ENCODE assay signal across 19 mouse cellular contexts in genomic region chr13:119268301-119268675, GRCm38 (mm10).
DNase-seq lines count a peak whose midpoint lies in the region; ATAC-seq and TF ChIP-seq lines count a peak whose summit lies in the region.
"Had no signal": no experiment of that assay in that cellular context is flagged by ENCODE, and none has a peak within 500 bp of the region (broad histone marks: within the 10 kb centered on the region; RNA-seq: fewer than 3 reads in every experiment).

No protein-coding gene starts in this region.

- H3K27ac ChIP-seq in neural tube, embryonic 15.5 days (replicated peaks), result no peak overlapping the region
- H3K27ac ChIP-seq in intestine, postnatal 0 days (ENCODE audit: low read depth, low read length), result no peak overlapping the region
- H3K27ac ChIP-seq in stomach, embryonic 15.5 days, result peak overlapping the region; percentile 46; the same call in 1 of the 2 replicates
- H3K27ac ChIP-seq: left cerebral cortex, adult 2 months; liver, embryonic 14.5 days; neural tube, embryonic 12.5 days had no signal

- no peak for ATAC-seq in neural tube, embryonic 15.5 days (ENCODE audit: low FRiP score)
- 0 out of 2 replicates have a peak, but pooled peaks have one; percentile 33 for ATAC-seq in intestine, postnatal 0 days
- ATAC-seq in stomach, embryonic 15.5 days (ENCODE audit: insufficient read depth, low FRiP score, low read depth), result 0 out of 2 replicates have a peak, but pooled peaks have one; percentile 15
- ATAC-seq: forebrain, embryonic 14.5 days; hindbrain, embryonic 16.5 days had no signal

- no peaks in the 10 kb centered on the region for H3K9me3 ChIP-seq in neural tube, embryonic 15.5 days (replicated peaks)
- H3K9me3 ChIP-seq in intestine, postnatal 0 days (ENCODE audit: control insufficient read depth), result no peaks in the 10 kb centered on the region
- no peaks in the 10 kb centered on the region for H3K9me3 ChIP-seq in stomach, embryonic 15.5 days
- H3K9me3 ChIP-seq: heart, embryonic 12.5 days; megakaryocyte, embryonic 14.5 days; neural tube, embryonic 12.5 days had no signal

- no peaks in the 10 kb centered on the region for H3K36me3 ChIP-seq in neural tube, embryonic 15.5 days
- no peaks in the 10 kb centered on the region for H3K36me3 ChIP-seq in intestine, postnatal 0 days (ENCODE audit: control insufficient read depth, insufficient read depth)
- no peaks in the 10 kb centered on the region for H3K36me3 ChIP-seq in stomach, embryonic 15.5 days
- H3K36me3 ChIP-seq: heart, embryonic 12.5 days; neural tube, embryonic 12.5 days had no signal

- no peak overlapping the region for H3K9ac ChIP-seq in neural tube, embryonic 15.5 days (replicated peaks)
- no peak overlapping the region for H3K9ac ChIP-seq in intestine, postnatal 0 days (ENCODE audit: low read depth, low read length)
- no peak overlapping the region for H3K9ac ChIP-seq in stomach, embryonic 15.5 days
- H3K9ac ChIP-seq: heart, embryonic 12.5 days; liver, embryonic 14.5 days; neural tube, embryonic 12.5 days had no signal

- H3K27me3 ChIP-seq in neural tube, embryonic 15.5 days (replicated peaks), result no peaks in the 10 kb centered on the region
- no peaks in the 10 kb centered on the region for H3K27me3 ChIP-seq in intestine, postnatal 0 days (replicated peaks; ENCODE audit: control insufficient read depth, insufficient read depth, low read length)
- no peaks in the 10 kb centered on the region for H3K27me3 ChIP-seq in stomach, embryonic 15.5 days (replicated peaks)
- H3K27me3 ChIP-seq: heart, embryonic 12.5 days; megakaryocyte, embryonic 14.5 days; neural tube, embryonic 12.5 days had no signal

- TF ChIP-seq CTCF in intestine, postnatal 0 days (IDR thresholded peaks at IDR 0.05; ENCODE audit: low read depth), result no peak

- no peak overlapping the region for H3K4me2 ChIP-seq in neural tube, embryonic 15.5 days
- H3K4me2 ChIP-seq in intestine, postnatal 0 days (replicated peaks; ENCODE audit: low read depth), result peak overlapping the region; percentile 24
- H3K4me2 ChIP-seq in stomach, embryonic 15.5 days, result no peak overlapping the region
- H3K4me2 ChIP-seq: heart, embryonic 12.5 days; neural tube, embryonic 12.5 days had no signal

- no peak overlapping the region for H3K4me3 ChIP-seq in neural tube, embryonic 15.5 days (replicated peaks)
- no peak overlapping the region for H3K4me3 ChIP-seq in intestine, postnatal 0 days (ENCODE audit: low read depth, low read length)
- no peak overlapping the region for H3K4me3 ChIP-seq in stomach, embryonic 15.5 days (replicated peaks)
- H3K4me3 ChIP-seq: heart, embryonic 12.5 days; left cerebral cortex, adult 2 months; megakaryocyte, embryonic 14.5 days; neural tube, embryonic 12.5 days had no signal

- WGBS in neural tube, embryonic 15.5 days, result 84% methylated on average over 10 of the region's 10 CpGs
- 54% methylated on average over 10 of the region's 10 CpGs for WGBS in intestine, postnatal 0 days
- WGBS in stomach, embryonic 15.5 days, result 51% methylated on average over 10 of the region's 10 CpGs

- DNase-seq in kidney, adult 11 months, result peak; percentile 24
- no peak for DNase-seq in kidney, postnatal 4 days
- DNase-seq in neural tube, embryonic 10.5 days (ENCODE audit: extremely low spot score, low spot score), result peak; percentile 14
- DNase-seq in thymus, postnatal 36 days, result no peak
- DNase-seq: adrenal gland, adult 2 months; cerebellum, adult 2 months; gastrocnemius, postnatal 36 days; heart, postnatal 36 days; thymus, postnatal 25 days had no signal

- no peaks in the 10 kb centered on the region for H3K4me1 ChIP-seq in neural tube, embryonic 15.5 days
- no peaks in the 10 kb centered on the region for H3K4me1 ChIP-seq in intestine, postnatal 0 days (replicated peaks; ENCODE audit: control insufficient read depth, insufficient read depth, low read length)
- H3K4me1 ChIP-seq in stomach, embryonic 15.5 days, result no peaks in the 10 kb centered on the region
- H3K4me1 ChIP-seq: heart, embryonic 12.5 days; megakaryocyte, embryonic 14.5 days; neural tube, embryonic 12.5 days had no signal

Comparison
In these comparisons a context has a peak if more than half of its experiments do, and no peak if none do; other contexts are left out.
1. DNase-seq: peak in kidney, adult 11 months (single experiment) and neural tube, embryonic 10.5 days (single experiment); none in kidney, postnatal 4 days (0 of 2) and thymus, postnatal 36 days (0 of 2).